Mouse (Mus musculus) liver, postnatal 0 days (tissue): ENCODE measurements around the gene Letm1.

Experiments
- CTCF ChIP-seq: sonication (generic); IDR thresholded peaks from 2 replicates; pipeline ENCODE4 v1.5.1; 2016; ENCODE audit warnings: antibody characterized with exemption, low read depth
- EP300 ChIP-seq: IDR thresholded peaks from 2 replicates; pipeline ENCODE4 v1.6.1; 2016; ENCODE audit warnings: antibody characterized with exemption, low read depth, mild to moderate bottlenecking

GRCm38 (mm10) chr5:33826001-33826400 lies 43.4 kb upstream of the Letm1 start:
- TF ChIP-seq CTCF, result no peak
- no peak for TF ChIP-seq EP300
